Mouse (Mus musculus): ENCODE data around the gene Jsrp1.

GRCm38 (mm10) chr10:80779565-80779964, 33.7 kb downstream of the Jsrp1 start:
- TF ChIP-seq CTCF (IDR thresholded peaks at IDR 0.05): no peak
- no peak for TF ChIP-seq EP300 (IDR thresholded peaks at IDR 0.05)
